Mouse (Mus musculus) heart, embryonic 13.5 days (tissue): Measurements from ENCODE around the gene Cemip2. TPM values are rescaled to one million over a fixed set of nuclear protein-coding genes. Genes with fewer than 3 reads are reported as not detected.

Experiments used
- ATAC-seq: fragments of 200-750 bp; cut with Nextera tagmentation; 2 replicates; pipeline ENCODE4 v1.8.0; 2017; ENCODE audit warnings: moderate TSS enrichment; ENCODE audit not compliant: insufficient number of reproducible peaks, low FRiP score, low TSS enrichment; ENCODE audit errors: extremely low read depth
- H3K27ac ChIP-seq: fragments of 300-500 bp; sonication (generic); replicated peaks from 2 replicates; pipeline ENCODE4 v1.5.1; 2015; ENCODE audit warnings: moderate library complexity, mild to moderate bottlenecking, inconsistent platforms
- H3K27me3 ChIP-seq: fragments of 300-500 bp; sonication (generic); replicated peaks from 2 replicates; pipeline ENCODE4 v1.6.1; 2015; ENCODE audit warnings: mild to moderate bottlenecking, inconsistent platforms
- H3K36me3 ChIP-seq: fragments of 300-500 bp; sonication (generic); 2 replicates; pipeline ENCODE4 v1.6.1; 2015; ENCODE audit warnings: mild to moderate bottlenecking, inconsistent platforms
- H3K4me1 ChIP-seq: fragments of 300-500 bp; sonication (generic); 2 replicates; pipeline ENCODE4 v1.6.1; 2015; ENCODE audit warnings: inconsistent platforms
- H3K4me2 ChIP-seq: fragments of 300-500 bp; sonication (generic); 2 replicates; pipeline ENCODE4 v1.6.1; 2015; ENCODE audit warnings: inconsistent platforms, mild to moderate bottlenecking, moderate library complexity
- H3K4me3 ChIP-seq: fragments of 300-500 bp; sonication (generic); 2 replicates; pipeline ENCODE4 v1.5.1; 2015; ENCODE audit warnings: moderate library complexity, mild to moderate bottlenecking, inconsistent platforms
- H3K9ac ChIP-seq: fragments of 300-500 bp; sonication (generic); 2 replicates; pipeline ENCODE4 v1.6.1; 2015; ENCODE audit warnings: inconsistent platforms, mild to moderate bottlenecking, moderate library complexity
- H3K9me3 ChIP-seq: fragments of 300-500 bp; sonication (generic); 2 replicates; pipeline ENCODE4 v1.6.1; 2016; ENCODE audit warnings: inconsistent platforms
- WGBS: fragments of 180-500 bp; shearing (Covaris S2); methylation state at CpG from one replicate; pipeline ENCODE4 v1.1.7; 2015; ENCODE audit warnings: mixed read lengths; 5-methylcytosine and 5-hydroxymethylcytosine counted together
- polyA plus RNA-seq: library from polyadenylated mRNA; unstranded; fragments of >200 nt; fragmentation: Nextera tagmentation; extraction: Ambion mirVana; gene quantifications from 2 replicates; pipeline ENCODE4 v1.2.1, GENCODE M21; 2015

Cemip2 gene
- 55.2 and 58.9 TPM in 2 replicates for polyA plus RNA-seq

DNA sequence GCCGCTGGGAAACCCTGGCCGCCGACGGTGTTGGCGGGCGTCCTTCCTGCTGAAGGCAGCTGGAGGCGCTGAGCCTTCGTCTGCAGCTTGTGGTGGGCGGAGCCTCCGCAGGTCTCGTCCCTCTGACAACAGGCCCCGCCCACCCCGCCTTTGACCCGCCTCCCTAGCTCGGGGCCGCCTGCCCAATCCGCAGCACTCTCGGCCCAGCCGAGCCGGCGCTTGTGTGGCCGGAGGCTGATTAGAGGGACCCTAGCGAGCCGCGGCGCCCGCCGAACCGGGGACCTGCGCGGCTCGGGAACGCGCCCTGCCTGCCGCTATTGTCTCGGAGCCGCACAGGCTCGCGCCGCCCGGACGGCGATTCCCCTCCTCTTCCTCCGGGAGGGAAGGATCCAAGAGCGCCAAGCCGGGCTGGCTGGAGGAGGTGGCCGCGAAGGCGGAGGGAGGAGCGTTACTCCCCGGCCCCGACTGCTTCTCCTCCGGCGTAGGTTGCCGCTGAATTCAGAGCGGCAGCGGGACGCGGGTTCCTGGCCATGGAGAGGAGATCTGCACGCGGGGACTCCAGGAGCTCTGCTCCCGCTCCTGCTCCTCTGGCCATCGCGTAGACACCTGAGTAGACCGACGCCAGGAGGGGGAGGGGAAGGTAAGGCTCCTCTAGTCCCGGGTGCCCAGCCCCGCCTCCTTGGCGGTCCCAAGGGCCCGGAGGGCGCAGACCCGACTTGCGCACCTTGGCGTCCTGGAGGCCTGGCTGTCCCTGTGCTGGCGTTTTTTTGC lies at the start of gene Cemip2:
Gene Cemip2 (plus strand): TSS at position 196 of the 771 bp plus-strand sequence.
- peak; percentile 92 for ATAC-seq
- Histone ChIP-seq H3K4me3 (peak within 1 kb of the TSS; percentile 97), H3K4me2 (peak within 1 kb of the TSS; percentile 80), H3K4me1 (peaks cover 73% of the 10 kb centered on the region), H3K27me3 (no peaks in the 10 kb centered on the region; the same call in 1 of the 2 replicates), H3K36me3 (0 out of 2 replicates have a peak, but pooled peaks cover 4% of the 10 kb centered on the region), H3K27ac (peak within 1 kb of the TSS; percentile 96), H3K9ac (peak within 1 kb of the TSS; percentile 91), H3K9me3 (no peaks in the 10 kb centered on the region)
- under 1% methylated on average over 74 of the region's 75 CpGs for WGBS

- Histone ChIP-seq H3K36me3 (no peaks in the 10 kb centered on the region), H3K27ac (no peak overlapping the region), H3K4me1 (peaks cover 5% of the 10 kb centered on the region; the same call in 1 of the 2 replicates), H3K4me2 (no peak overlapping the region), H3K27me3 (no peaks in the 10 kb centered on the region), H3K9ac (no peak overlapping the region), H3K4me3 (no peak overlapping the region), H3K9me3 (no peaks in the 10 kb centered on the region)
- 84% methylated on average over 6 of the region's 6 CpGs for WGBS
- no peak for ATAC-seq
Measured at GRCm38 (mm10) chr19:21728342-21728741, 49.8 kb upstream of the Cemip2 start.

DNA sequence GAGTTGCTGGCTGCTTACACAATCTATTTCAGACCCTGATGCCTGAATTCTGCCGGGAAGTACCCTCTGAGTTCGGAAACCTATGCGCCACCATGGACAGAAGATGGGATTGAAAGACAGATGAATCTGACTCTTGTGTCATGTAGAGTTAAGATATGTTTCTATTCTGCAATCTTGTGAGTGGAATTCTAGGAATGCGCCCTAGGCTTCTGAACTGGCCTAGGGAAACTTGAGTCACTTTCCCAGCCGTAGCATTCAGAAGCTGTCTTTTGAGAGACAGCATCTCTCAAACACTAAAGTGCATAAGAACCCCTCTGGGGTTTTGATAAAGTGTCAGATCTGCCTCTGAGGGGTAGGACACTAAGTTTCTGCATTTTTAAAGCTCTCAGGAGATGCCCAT lies 46.3 kb upstream of the Cemip2 start:
- WGBS, result 58% methylated on average over 5 of the region's 5 CpGs
- no peak for ATAC-seq
- H3K27me3 ChIP-seq, result no peaks in the 10 kb centered on the region

GRCm38 (mm10) chr19:21733176-21733575 lies 45.0 kb upstream of the Cemip2 start:
- no peaks in the 10 kb centered on the region for H3K36me3 ChIP-seq
- no peak overlapping the region for H3K4me2 ChIP-seq
- no peaks in the 10 kb centered on the region for H3K9me3 ChIP-seq
- no peak overlapping the region for H3K4me3 ChIP-seq
- no peaks in the 10 kb centered on the region for H3K27me3 ChIP-seq
- ATAC-seq, result no peak
- peaks cover 8% of the 10 kb centered on the region for H3K4me1 ChIP-seq
- H3K9ac ChIP-seq, result no peak overlapping the region
- WGBS, result 92% methylated on average over 2 of the region's 2 CpGs
- H3K27ac ChIP-seq, result no peak overlapping the region

More for the DNA sequence above, 46.3 kb upstream of the Cemip2 start:
- Histone ChIP-seq H3K9me3 (no peaks in the 10 kb centered on the region), H3K9ac (no peak overlapping the region), H3K4me2 (no peak overlapping the region), H3K36me3 (no peaks in the 10 kb centered on the region), H3K4me1 (peaks cover 5% of the 10 kb centered on the region; the same call in 1 of the 2 replicates), H3K27ac (no peak overlapping the region), H3K4me3 (no peak overlapping the region)

- H3K4me1 ChIP-seq, result peaks cover 15% of the 10 kb centered on the region
- H3K27ac ChIP-seq, result no peak overlapping the region
- H3K36me3 ChIP-seq, result no peaks in the 10 kb centered on the region
- no peak overlapping the region for H3K4me2 ChIP-seq
- H3K9ac ChIP-seq, result no peak overlapping the region
- ATAC-seq, result no peak
- 26% methylated on average over 5 of the region's 5 CpGs for whole genome bisulfite sequencing
- no peaks in the 10 kb centered on the region for H3K27me3 ChIP-seq
- H3K4me3 ChIP-seq, result no peak overlapping the region
- H3K9me3 ChIP-seq, result no peaks in the 10 kb centered on the region
Measured at GRCm38 (mm10) chr19:21734112-21734511, 44.0 kb upstream of the Cemip2 start.

DNA sequence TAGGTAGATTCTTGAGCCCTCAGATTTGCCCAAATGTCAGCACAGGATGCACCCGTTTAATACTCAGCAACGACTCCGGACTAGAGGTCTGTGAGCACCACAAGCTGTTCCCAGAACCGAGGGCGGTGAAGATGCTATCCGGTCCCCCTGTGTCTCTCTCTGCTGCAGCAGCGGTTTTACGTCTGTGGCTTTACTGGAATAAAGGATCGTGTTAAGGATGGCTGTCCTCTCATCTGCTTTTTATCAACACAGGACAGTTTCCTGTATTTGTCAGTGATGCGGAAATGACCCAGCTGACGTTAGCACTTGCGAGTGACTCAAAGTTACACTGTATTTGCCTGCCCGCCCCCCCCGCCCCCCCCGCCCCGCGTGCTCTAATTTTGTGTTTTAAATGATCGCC lies 40.7 kb upstream of the Cemip2 start:
- Histone ChIP-seq H3K4me3 (peak overlapping the region; percentile 24), H3K27ac (peak overlapping the region; percentile 85), H3K9me3 (no peaks in the 10 kb centered on the region), H3K4me2 (peak overlapping the region; percentile 51), H3K9ac (peak overlapping the region; percentile 24; the same call in 1 of the 2 replicates), H3K27me3 (no peaks in the 10 kb centered on the region), H3K36me3 (no peaks in the 10 kb centered on the region), H3K4me1 (peaks cover 11% of the 10 kb centered on the region)
- WGBS, result 35% methylated on average over 18 of the region's 18 CpGs
- ATAC-seq, result no peak

DNA sequence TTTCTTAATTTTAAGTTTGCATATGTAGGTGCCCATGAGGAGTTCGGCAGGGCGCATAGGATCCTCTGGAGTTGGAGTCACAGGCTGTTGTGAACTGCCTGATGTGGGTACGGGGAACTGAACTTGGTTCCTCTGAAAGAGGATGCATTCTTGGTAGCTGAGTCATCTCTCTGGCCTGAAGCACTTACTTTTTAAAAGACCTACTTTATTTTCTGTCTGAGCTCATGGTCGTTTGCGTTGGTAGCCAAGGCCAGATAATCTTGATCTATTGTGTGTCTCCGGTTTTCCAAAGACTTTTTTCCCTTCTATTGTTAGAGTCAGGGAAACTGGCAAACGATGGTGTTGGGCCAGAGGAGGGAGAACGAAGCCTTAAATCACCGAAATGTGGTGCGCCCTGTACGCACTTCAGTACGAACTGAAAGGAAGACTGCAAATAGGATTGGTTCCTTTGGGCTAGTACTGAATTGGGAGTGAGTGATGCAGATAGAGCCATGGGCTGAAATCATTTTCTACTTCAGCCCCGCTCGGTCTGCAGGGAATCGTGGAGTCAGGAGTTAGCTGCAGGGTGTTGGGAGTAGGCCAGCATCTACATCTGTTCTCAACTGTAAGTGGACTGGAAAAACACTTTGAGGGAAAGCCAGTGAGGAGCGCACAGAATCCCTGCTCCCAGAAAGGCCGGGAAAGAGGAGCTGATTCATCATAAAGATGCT lies 40.1 kb upstream of the Cemip2 start:
- Histone ChIP-seq H3K4me1 (peaks cover 11% of the 10 kb centered on the region), H3K27me3 (no peaks in the 10 kb centered on the region), H3K27ac (peak overlapping the region; percentile 85), H3K9me3 (no peaks in the 10 kb centered on the region), H3K36me3 (no peaks in the 10 kb centered on the region), H3K9ac (no peak overlapping the region), H3K4me2 (peak overlapping the region; percentile 51), H3K4me3 (0 out of 2 replicates have a peak overlapping the region, but pooled peaks have one; percentile 24)
- WGBS, result 48% methylated on average over 17 of the region's 17 CpGs
- no peak for ATAC-seq

DNA sequence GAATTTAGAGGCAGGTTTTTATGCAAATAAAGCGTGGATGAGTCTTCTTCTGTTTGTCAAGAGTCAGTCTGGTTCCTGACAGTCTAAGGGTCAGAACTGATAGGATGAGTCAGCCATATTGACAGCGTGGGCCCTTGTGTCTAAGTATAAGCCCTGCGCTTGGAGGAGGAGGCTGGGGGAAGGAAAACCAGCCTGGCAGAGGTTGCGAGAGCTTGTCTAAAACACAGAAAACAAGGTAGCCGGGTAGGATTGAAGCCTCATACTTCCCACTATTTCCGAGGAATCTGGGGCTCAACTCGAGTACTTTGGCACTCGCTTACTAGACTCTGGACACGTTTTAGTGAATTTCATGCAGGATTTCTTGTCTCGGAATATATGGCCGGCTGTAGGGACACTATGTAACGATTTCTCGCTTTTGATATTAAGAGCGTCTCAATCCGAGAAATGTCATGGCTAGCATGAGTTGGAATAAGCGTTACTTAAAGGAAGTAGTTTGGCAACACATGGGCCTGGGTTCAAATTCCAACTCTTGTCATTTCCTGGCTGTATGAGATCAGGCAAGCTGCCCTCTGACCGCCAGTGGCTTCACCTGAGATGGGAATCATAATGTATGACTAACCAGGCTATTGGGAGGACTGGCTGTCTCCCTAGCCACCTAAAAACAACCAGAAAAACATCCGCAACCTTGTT lies 39.4 kb upstream of the Cemip2 start:
- no peaks in the 10 kb centered on the region for H3K9me3 ChIP-seq
- H3K4me1 ChIP-seq, result peaks cover 11% of the 10 kb centered on the region
- H3K27me3 ChIP-seq, result no peaks in the 10 kb centered on the region
- no peak for ATAC-seq
- WGBS, result 83% methylated on average over 18 of the region's 18 CpGs
- no peaks in the 10 kb centered on the region for H3K36me3 ChIP-seq
- no peak overlapping the region for H3K4me3 ChIP-seq
- peak overlapping the region; percentile 85 for H3K27ac ChIP-seq
- no peak overlapping the region for H3K9ac ChIP-seq
- H3K4me2 ChIP-seq, result peak overlapping the region; percentile 51; the same call in 1 of the 2 replicates

DNA sequence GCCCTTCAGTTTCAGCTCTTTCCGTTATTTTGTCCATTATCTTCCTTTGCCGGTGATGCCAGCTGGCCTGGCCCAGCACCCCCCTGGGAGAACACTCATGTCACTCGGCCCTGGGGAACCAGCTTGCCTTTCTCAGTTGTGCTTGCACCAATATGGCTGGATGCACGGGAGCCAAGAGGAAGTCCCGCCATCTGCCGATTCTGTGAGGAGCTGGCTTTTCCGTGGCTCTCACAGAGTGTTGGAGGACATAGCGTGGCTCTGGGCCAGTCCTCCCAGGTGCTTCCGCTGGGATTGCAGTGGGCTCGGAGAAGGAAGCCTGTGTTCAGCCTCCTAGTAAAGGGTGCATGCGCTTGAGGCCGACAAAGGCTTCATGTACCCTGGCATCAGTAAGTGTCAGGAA lies 36.0 kb upstream of the Cemip2 start:
- no peak for ATAC-seq
- Histone ChIP-seq H3K4me1 (peaks cover 11% of the 10 kb centered on the region), H3K9ac (no peak overlapping the region), H3K27me3 (no peaks in the 10 kb centered on the region), H3K27ac (no peak overlapping the region), H3K4me2 (no peak overlapping the region), H3K36me3 (no peaks in the 10 kb centered on the region), H3K4me3 (no peak overlapping the region), H3K9me3 (no peaks in the 10 kb centered on the region)
- WGBS, result 77% methylated on average over 12 of the region's 12 CpGs

- H3K4me1 ChIP-seq, result no peaks in the 10 kb centered on the region
- H3K27ac ChIP-seq, result no peak overlapping the region
- WGBS, result 82% methylated on average over 2 of the region's 2 CpGs
- no peak overlapping the region for H3K4me2 ChIP-seq
- H3K9me3 ChIP-seq, result no peaks in the 10 kb centered on the region
- no peaks in the 10 kb centered on the region for H3K36me3 ChIP-seq
- no peak overlapping the region for H3K9ac ChIP-seq
- H3K4me3 ChIP-seq, result no peak overlapping the region
- H3K27me3 ChIP-seq, result no peaks in the 10 kb centered on the region
- no peak for ATAC-seq
Measured at GRCm38 (mm10) chr19:21745586-21745985, 32.6 kb upstream of the Cemip2 start.

- no peaks in the 10 kb centered on the region for H3K27me3 ChIP-seq
- no peak overlapping the region for H3K27ac ChIP-seq
- WGBS, result 18% methylated on average over 4 of the region's 4 CpGs
- no peaks in the 10 kb centered on the region for H3K36me3 ChIP-seq
- no peak for ATAC-seq
- H3K4me1 ChIP-seq, result no peaks in the 10 kb centered on the region
- H3K4me3 ChIP-seq, result no peak overlapping the region
- H3K4me2 ChIP-seq, result no peak overlapping the region
- H3K9ac ChIP-seq, result no peak overlapping the region
- H3K9me3 ChIP-seq, result no peaks in the 10 kb centered on the region
Measured at GRCm38 (mm10) chr19:21747356-21747755, 30.8 kb upstream of the Cemip2 start.
